Mouse (Mus musculus): ENCODE measurements around the gene Pou2f1. TPM values are rescaled to one million over a fixed set of nuclear protein-coding genes. Genes with fewer than 3 reads are reported as not detected.

Pou2f1 gene
- polyA plus RNA-seq, 1 experiment: 19.2 TPM

GRCm38 (mm10) chr1:165848417-165848816, 154.1 kb downstream of the Pou2f1 start:
- TF ChIP-seq CTCF (IDR thresholded peaks at IDR 0.05; ENCODE audit: control insufficient read depth, insufficient read depth, insufficient replicate concordance, low read depth, low read length): no peak
- no peak for TF ChIP-seq POLR2A (IDR thresholded peaks at IDR 0.05; ENCODE audit: control insufficient read depth, low read depth, low read length)
- Histone ChIP-seq H3K36me3 (ENCODE audit: control insufficient read depth, insufficient read depth, low read length) (no peaks in the 10 kb centered on the region), H3K4me3 (ENCODE audit: control insufficient read depth, low read depth, low read length) (no peak overlapping the region), H3K27me3 (ENCODE audit: control insufficient read depth, insufficient read depth, low read length) (peaks cover 3% of the 10 kb centered on the region; the same call in 1 of the 2 replicates), H3K27ac (ENCODE audit: control insufficient read depth, insufficient read depth, low read depth, low read length) (no peak overlapping the region), H3K4me1 (ENCODE audit: control insufficient read depth, insufficient read depth, low read length) (peaks cover 7% of the 10 kb centered on the region)

- peaks cover 3% of the 10 kb centered on the region; the same call in 1 of the 2 replicates for H3K27me3 ChIP-seq (ENCODE audit: control insufficient read depth, insufficient read depth, low read length)
- peaks cover 12% of the 10 kb centered on the region for H3K4me1 ChIP-seq (ENCODE audit: control insufficient read depth, insufficient read depth, low read length)
Measured at GRCm38 (mm10) chr1:165845366-165845765, 157.1 kb downstream of the Pou2f1 start.

GRCm38 (mm10) chr1:165844956-165845355, 157.5 kb downstream of the Pou2f1 start:
- Histone ChIP-seq H3K27ac (ENCODE audit: control insufficient read depth, insufficient read depth, low read depth, low read length) (no peak overlapping the region), H3K36me3 (ENCODE audit: control insufficient read depth, insufficient read depth, low read length) (no peaks in the 10 kb centered on the region), H3K4me1 (ENCODE audit: control insufficient read depth, insufficient read depth, low read length) (peaks cover 12% of the 10 kb centered on the region), H3K27me3 (ENCODE audit: control insufficient read depth, insufficient read depth, low read length) (peaks cover 3% of the 10 kb centered on the region; the same call in 1 of the 2 replicates), H3K4me3 (ENCODE audit: control insufficient read depth, low read depth, low read length) (peak overlapping the region; percentile 65)
- TF ChIP-seq CTCF (IDR thresholded peaks at IDR 0.05; ENCODE audit: control insufficient read depth, insufficient read depth, insufficient replicate concordance, low read depth, low read length) (no peak), POLR2A (IDR thresholded peaks at IDR 0.05; ENCODE audit: control insufficient read depth, low read depth, low read length) (no peak)

More at GRCm38 (mm10) chr1:165845366-165845765, 157.1 kb downstream of the Pou2f1 start:
- Histone ChIP-seq H3K27ac (ENCODE audit: control insufficient read depth, insufficient read depth, low read depth, low read length) (no peak overlapping the region), H3K4me3 (ENCODE audit: control insufficient read depth, low read depth, low read length) (peak overlapping the region; percentile 65), H3K36me3 (ENCODE audit: control insufficient read depth, insufficient read depth, low read length) (no peaks in the 10 kb centered on the region)
- TF ChIP-seq POLR2A (IDR thresholded peaks at IDR 0.05; ENCODE audit: control insufficient read depth, low read depth, low read length) (no peak), CTCF (IDR thresholded peaks at IDR 0.05; ENCODE audit: control insufficient read depth, insufficient read depth, insufficient replicate concordance, low read depth, low read length) (no peak)

GRCm38 (mm10) chr1:165844466-165844951, 158.0 kb downstream of the Pou2f1 start:
- peak overlapping the region; percentile 65 for H3K4me3 ChIP-seq (ENCODE audit: control insufficient read depth, low read depth, low read length)
- peaks cover 3% of the 10 kb centered on the region; the same call in 1 of the 2 replicates for H3K27me3 ChIP-seq (ENCODE audit: control insufficient read depth, insufficient read depth, low read length)
- H3K27ac ChIP-seq (ENCODE audit: control insufficient read depth, insufficient read depth, low read depth, low read length): no peak overlapping the region
- H3K36me3 ChIP-seq (ENCODE audit: control insufficient read depth, insufficient read depth, low read length): no peaks in the 10 kb centered on the region
- peaks cover 12% of the 10 kb centered on the region for H3K4me1 ChIP-seq (ENCODE audit: control insufficient read depth, insufficient read depth, low read length)
- TF ChIP-seq CTCF (IDR thresholded peaks at IDR 0.05; ENCODE audit: control insufficient read depth, insufficient read depth, insufficient replicate concordance, low read depth, low read length) (no peak), POLR2A (IDR thresholded peaks at IDR 0.05; ENCODE audit: control insufficient read depth, low read depth, low read length) (no peak)

GRCm38 (mm10) chr1:165843586-165843985, 158.9 kb downstream of the Pou2f1 start:
- H3K27me3 ChIP-seq (ENCODE audit: control insufficient read depth, insufficient read depth, low read length): peaks cover 3% of the 10 kb centered on the region; the same call in 1 of the 2 replicates
- H3K27ac ChIP-seq (ENCODE audit: control insufficient read depth, insufficient read depth, low read depth, low read length): no peak overlapping the region
- H3K4me3 ChIP-seq (ENCODE audit: control insufficient read depth, low read depth, low read length): no peak overlapping the region; the same call in 1 of the 2 replicates
- no peaks in the 10 kb centered on the region for H3K36me3 ChIP-seq (ENCODE audit: control insufficient read depth, insufficient read depth, low read length)
- H3K4me1 ChIP-seq (ENCODE audit: control insufficient read depth, insufficient read depth, low read length): peaks cover 12% of the 10 kb centered on the region
- no peak for TF ChIP-seq CTCF (IDR thresholded peaks at IDR 0.05; ENCODE audit: control insufficient read depth, insufficient read depth, insufficient replicate concordance, low read depth, low read length)
- no peak for TF ChIP-seq POLR2A (IDR thresholded peaks at IDR 0.05; ENCODE audit: control insufficient read depth, low read depth, low read length)

GRCm38 (mm10) chr1:165842170-165842569, 160.3 kb downstream of the Pou2f1 start:
- H3K27me3 ChIP-seq (ENCODE audit: control insufficient read depth, insufficient read depth, low read length): peaks cover 3% of the 10 kb centered on the region; the same call in 1 of the 2 replicates
- H3K4me1 ChIP-seq (ENCODE audit: control insufficient read depth, insufficient read depth, low read length): peaks cover 12% of the 10 kb centered on the region
- H3K27ac ChIP-seq (ENCODE audit: control insufficient read depth, insufficient read depth, low read depth, low read length): no peak overlapping the region
- H3K4me3 ChIP-seq (ENCODE audit: control insufficient read depth, low read depth, low read length): peak overlapping the region; percentile 22
- no peaks in the 10 kb centered on the region for H3K36me3 ChIP-seq (ENCODE audit: control insufficient read depth, insufficient read depth, low read length)
- TF ChIP-seq POLR2A (IDR thresholded peaks at IDR 0.05; ENCODE audit: control insufficient read depth, low read depth, low read length): no peak
- no peak for TF ChIP-seq CTCF (IDR thresholded peaks at IDR 0.05; ENCODE audit: control insufficient read depth, insufficient read depth, insufficient replicate concordance, low read depth, low read length)

GRCm38 (mm10) chr1:165840548-165841230, 161.8 kb downstream of the Pou2f1 start:
- Histone ChIP-seq H3K27ac (ENCODE audit: control insufficient read depth, insufficient read depth, low read depth, low read length) (no peak overlapping the region), H3K4me1 (ENCODE audit: control insufficient read depth, insufficient read depth, low read length) (peaks cover 14% of the 10 kb centered on the region)
- TF ChIP-seq POLR2A (IDR thresholded peaks at IDR 0.05; ENCODE audit: control insufficient read depth, low read depth, low read length) (no peak), CTCF (IDR thresholded peaks at IDR 0.05; ENCODE audit: control insufficient read depth, insufficient read depth, insufficient replicate concordance, low read depth, low read length) (no peak)

More at GRCm38 (mm10) chr1:165840548-165841230, 161.8 kb downstream of the Pou2f1 start:
- H3K27me3 ChIP-seq (ENCODE audit: control insufficient read depth, insufficient read depth, low read length): peaks cover 3% of the 10 kb centered on the region; the same call in 1 of the 2 replicates
- peak overlapping the region; percentile 47 for H3K4me3 ChIP-seq (ENCODE audit: control insufficient read depth, low read depth, low read length)
- H3K36me3 ChIP-seq (ENCODE audit: control insufficient read depth, insufficient read depth, low read length): no peaks in the 10 kb centered on the region
